Mouse (Mus musculus) cerebellum, postnatal 10 days (tissue): ENCODE measurements around the gene Gpam.
"Not testable (repeated sequence)": the region's sequence is repeated elsewhere in the genome, so short reads cannot be mapped to it uniquely, and the experiment has no call there.

ENCODE experiments used
- DNase-seq, 2 experiments: peaks; one replicate each; pipeline ENCODE4 v3.0.0; 2021; ENCODE audit warnings: mixed read lengths in 2 of 2

Gpam gene

DNA sequence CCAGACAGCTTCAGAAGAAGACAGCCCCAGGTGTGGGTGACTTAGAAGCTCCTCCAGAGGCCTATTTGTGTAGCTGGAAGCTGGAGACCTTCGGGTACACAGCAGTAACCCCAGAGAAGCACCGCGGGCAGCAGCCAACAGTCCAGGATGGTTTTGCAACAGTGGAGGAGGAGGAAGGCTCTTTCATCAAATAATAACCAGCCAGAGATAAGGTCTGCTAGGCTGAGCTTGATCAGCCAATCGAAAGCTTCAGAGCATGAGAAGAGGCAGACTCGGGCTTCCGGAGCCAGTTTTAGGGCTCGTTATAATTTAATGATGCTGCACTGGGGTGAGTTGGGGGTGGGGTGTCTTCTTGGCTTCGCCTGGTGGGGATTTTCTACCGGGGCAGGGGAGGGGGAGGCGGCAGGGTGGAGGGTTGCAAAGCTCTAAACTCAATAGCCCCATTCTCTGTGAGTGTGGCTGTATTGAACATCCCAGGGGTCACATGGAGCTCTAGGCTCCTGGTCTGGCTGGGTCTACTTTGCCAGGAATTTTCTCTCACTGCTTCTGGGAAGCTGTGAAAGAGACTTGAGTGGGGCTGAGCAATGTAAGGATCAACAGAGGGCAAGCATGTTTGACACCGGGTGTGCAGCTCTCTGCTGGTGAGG, at the start of gene Gpam:
Gpam (minus strand) TSS at position 167 of the 647 bp plus-strand sequence.
- DNase-seq: no peak

GRCm38 (mm10) chr19:55171585-55171984, 44.5 kb upstream of the Gpam start:
- no peak for DNase-seq

- no peak for DNase-seq
Observed at GRCm38 (mm10) chr19:55170399-55170798, 43.4 kb upstream of the Gpam start.

GRCm38 (mm10) chr19:55169236-55169729, 42.2 kb upstream of the Gpam start:
- not testable (repeated sequence) for DNase-seq

DNA sequence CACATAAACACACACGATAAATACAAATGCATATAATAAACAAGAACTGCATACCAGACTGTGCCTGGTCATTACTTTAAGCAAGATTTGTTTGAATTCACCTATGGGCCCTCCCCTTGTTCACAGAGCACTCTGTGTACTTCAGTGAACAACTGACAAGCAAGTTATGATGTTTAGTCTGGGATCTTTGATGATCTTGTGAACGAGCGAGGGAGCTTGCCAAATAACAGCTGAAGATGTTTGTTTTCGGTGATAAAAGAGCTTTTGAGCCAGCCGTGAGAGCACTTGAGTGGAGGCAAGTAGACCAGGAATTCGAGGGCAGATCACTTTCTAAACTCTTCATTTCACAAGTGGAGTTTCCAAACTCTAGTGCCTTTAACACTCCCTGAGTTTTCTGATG, 41.3 kb upstream of the Gpam start:
- no peak for DNase-seq

DNA sequence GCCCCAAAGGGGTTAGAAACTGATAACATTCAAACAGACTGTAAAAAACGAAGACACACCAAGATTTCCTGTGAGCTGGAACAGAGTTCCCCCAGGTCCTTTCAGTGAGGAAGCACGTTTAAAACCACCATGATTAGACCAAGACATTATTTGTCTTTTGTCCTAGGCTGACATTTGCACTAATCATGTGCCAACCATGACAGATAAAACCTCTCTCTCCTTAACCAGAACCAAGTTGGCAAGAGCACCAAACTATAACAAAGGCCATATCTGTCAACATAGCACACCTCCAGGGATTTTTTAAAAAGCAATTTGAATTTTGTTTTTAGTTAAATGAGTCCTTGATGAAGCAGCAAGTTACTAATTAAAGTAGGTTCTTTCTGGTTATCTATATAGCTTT, 40.7 kb upstream of the Gpam start:
- no peak for DNase-seq

GRCm38 (mm10) chr19:55166741-55167140, 39.7 kb upstream of the Gpam start:
- DNase-seq: no peak

GRCm38 (mm10) chr19:55165954-55166353, 38.9 kb upstream of the Gpam start:
- no peak for DNase-seq

DNA sequence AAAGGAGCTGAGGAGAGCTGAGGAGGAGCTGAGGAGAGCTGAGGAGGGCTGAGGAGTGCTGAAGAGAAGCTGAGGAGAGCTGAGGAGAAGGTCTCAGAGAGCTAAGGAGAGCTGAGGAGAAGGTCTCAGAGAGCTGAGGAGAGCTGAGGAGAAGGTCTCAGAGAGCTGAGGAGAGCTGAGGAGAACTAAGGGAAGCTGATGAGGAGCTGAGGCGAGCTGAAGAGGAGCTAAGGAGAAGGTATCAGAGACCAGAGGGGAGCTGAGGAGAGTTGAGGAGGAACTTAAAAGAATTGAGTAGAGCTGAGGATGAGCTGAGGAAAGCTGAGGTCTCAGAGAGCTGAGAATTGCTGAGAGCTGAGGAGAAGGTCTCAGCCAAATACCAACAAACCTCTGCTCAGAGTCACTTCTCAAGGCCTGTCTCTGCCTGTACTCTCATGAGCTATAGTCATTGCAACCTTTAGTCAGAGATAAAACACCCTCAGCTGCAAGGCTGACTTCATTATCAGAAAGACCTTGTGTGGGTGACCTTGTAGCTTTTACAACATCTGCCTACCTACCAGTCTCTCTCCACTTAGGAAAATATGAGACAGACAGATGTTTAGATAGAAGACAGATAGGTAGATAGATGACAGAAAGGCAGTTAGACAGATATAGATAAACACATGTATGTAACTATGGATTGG, 38.3 kb upstream of the Gpam start:
- no peak for DNase-seq

- no peak for DNase-seq
Observed at GRCm38 (mm10) chr19:55164162-55164561, 37.1 kb upstream of the Gpam start.

DNA sequence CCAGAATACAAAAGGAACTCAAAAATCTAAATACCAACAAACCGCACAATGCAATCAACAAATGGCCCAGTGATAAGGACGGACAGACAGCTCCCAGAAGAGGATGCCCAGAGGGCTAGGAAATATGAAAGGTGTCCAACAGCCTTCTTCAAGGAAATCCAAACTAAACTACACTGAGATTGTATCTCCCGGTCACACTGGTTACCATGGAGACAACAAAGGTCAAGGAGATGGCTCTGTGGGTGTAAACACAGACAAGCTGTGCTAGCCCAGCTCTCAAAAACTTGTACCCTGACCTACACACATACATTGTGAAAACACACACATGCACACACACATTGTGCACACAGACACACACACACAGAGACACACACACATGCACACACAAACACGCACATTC, 35.2 kb upstream of the Gpam start:
- no peak for DNase-seq

DNA sequence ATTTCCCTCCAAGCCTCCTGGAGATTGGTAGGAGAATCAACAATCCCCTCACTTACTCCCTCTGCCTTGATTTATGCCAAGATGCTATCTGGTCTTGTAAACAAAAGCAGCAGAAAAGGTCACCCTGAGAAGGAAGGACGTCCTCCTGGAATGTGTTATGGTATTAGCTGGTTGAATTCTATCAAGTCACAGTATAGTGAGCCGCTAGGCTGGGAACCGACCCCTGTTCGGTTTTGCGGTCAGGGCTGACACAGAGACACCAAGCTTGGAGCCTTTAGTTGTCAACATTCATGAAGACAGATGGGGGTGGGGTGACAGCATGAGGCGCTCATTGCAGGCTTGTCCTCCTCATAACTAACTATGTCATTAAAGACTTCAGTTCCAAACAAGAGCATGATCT, 32.8 kb upstream of the Gpam start:
- no peak for DNase-seq

DNA sequence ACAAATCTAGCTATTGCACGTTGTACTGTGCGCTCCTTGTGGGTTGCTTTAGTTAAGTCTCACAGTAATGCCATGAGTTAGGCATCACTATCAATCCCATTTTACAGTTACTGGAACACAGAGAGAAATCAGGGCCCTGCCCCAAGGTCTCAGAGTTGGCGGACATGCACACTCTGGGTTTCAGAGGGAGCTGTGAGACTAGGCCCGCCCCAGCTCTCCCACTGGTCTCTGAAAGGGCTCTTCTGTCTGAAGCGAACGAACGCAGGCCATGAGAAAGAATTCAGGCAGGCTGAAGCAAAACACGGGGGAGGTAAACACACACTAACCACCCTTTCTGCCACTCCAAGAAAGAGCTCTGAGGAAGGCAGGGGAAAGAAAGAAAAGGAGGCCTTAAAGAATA, 31.6 kb upstream of the Gpam start:
- peak in 1 of 2 experiments; percentile 10 for DNase-seq

DNA sequence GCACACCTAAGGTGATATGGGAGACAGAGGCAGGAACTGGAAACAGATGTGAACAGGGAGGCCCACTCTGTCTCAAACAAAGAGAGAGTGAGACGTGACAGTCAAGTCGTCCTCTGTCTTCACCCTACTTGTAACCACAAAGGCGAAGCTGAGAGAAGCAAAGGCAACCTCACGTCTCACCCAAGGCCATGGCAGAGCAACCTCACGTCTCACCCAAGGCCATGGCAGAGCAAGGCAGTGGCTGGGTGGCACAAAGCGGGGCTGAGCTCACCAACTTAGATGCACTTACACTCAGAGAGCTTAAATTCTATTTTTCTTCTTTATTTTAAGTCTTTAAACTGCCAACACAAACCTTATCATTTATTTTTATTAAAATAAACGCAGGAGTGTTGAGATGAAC, 30.0 kb upstream of the Gpam start:
- no peak for DNase-seq

- no peak for DNase-seq
Observed at GRCm38 (mm10) chr19:55152983-55153382, 25.9 kb upstream of the Gpam start.

DNA sequence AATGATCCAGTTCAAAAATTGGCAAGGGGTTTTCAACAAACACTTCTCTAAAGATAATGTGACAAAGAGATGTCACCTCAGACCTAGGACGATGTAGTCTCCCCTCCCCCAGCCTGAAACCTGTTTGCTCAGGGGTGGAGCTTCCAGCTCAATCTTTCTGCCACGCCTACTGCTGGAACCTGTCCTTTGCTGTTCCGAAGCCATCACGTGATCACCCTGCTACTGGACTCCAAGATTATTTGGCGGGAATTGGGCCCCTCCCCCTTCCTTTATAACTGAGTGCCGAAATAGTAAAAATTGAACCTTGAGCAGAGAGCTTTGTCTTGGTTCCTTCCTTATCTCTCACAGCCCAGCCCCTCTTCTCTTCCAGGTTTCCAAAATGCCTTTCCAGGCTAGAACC, 25.2 kb upstream of the Gpam start:
- not testable (repeated sequence) for DNase-seq

DNA sequence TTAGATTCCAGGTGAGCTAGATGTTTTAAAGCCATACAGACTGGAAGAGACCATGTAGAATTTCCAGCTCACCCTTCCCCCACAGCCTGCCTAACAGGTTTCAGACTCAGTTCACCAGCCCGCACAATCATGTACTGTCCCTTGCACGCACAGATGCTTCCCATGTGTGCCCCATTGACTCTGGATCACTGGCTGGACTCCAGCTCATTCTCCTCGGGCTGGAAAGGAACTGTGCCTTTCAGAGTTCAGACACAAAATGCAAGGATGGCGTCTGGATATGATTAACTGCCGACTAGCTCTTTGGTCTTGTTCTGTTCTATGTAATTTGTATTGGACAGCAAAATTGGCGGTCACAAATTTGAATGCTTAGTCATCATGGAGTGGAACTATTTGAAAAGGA, 22.6 kb upstream of the Gpam start:
- no peak for DNase-seq

DNA sequence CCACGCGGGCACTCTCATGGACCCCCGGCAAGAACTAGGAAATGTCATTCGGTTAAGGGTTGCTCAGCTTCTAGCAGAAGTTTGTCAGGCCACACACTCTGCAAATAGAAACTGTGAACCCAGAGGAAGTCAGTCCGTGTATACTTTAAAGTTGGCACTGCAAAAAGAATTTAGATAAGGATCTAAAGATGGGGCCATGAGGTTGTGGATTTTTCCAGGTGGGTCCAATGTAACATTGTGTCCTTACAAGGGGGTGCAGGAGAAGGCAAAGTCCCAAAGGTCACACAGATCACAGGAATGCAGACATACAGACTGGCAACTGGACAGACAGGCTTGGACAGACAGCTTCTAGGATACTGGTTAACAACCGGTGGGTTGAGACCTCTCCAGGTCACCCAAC, 21.1 kb upstream of the Gpam start:
- DNase-seq: no peak

DNA sequence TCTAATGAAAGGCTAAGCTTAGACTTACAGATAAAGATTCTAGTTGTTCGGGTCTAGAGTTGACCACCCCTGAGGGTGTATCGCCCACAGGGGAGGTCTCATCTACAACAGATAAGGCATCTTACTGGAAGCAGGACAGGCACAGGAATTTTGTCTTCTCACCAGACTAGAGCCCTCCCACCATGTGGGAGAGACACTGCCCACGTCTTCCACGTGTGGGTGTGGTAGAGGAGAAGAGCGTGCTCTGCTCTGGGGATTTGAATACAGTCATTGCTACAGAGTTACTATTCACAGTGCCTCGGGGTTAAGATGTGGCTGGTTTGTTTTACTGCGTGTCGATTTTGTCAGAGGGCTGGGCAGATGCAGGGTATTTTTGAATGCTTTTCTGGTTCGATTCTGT, 20.5 kb upstream of the Gpam start:
- DNase-seq: no peak

DNA sequence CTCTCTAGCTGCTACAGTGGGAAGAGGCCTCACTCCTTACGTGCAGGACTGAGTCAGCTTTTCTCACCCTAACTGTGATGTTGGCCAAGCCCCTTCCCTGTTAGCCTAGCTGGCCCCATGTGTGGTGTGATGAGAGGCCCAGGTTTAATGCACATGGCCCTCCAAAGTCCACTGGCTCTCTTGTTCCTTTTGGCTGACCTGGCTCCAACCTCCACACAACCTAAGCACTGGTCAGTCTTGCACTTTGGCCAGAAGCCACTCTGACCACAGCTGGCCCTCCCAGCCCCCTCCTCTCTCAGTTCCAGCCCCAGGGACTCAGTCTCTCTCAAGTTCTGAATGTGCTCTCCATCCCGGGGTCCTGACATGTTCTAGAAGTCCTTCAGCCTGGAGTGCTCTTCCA, 18.1 kb upstream of the Gpam start:
- DNase-seq: no peak

- DNase-seq: no peak
Observed at GRCm38 (mm10) chr19:55144691-55145090, 17.7 kb upstream of the Gpam start.

- DNase-seq: no peak
Observed at GRCm38 (mm10) chr19:55143391-55144300, 16.6 kb upstream of the Gpam start.

DNA sequence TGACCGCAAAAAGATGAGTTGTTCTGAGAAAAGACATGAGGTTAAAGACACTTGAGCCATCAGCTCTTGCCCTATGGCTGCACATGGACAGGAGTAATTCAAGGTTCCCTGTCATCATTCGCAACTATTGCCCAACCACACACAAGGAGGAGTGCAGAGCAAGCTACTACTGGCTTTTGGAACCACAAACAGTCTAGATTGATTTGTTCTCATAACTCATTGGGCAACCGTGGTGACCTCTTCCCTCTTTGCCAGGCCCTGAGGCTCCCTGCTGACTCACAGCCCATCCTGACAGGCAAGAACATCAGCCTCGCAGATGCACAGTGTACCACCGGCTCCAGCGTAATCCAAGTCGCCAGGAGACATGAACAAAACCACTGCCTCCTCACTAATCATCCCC, 12.3 kb upstream of the Gpam start:
- no peak for DNase-seq

GRCm38 (mm10) chr19:55138506-55138905, 11.5 kb upstream of the Gpam start:
- DNase-seq: no peak
